12 mouse cellular contexts compared by ENCODE assay signal in genomic region chr3:137954256-137954916, GRCm38 (mm10). TPM values are rescaled to one million over a fixed set of nuclear protein-coding genes. Genes with fewer than 3 reads are reported as not detected.
DNase-seq lines count a peak whose midpoint lies in the region; ATAC-seq lines count a peak whose summit lies in the region.
"Had no signal": no experiment of that assay in that cellular context is flagged by ENCODE, and none has a peak within 500 bp of the region (broad histone marks: within the 10 kb centered on the region; RNA-seq: fewer than 3 reads in every experiment).

No protein-coding gene starts in this region.

- H3K27ac ChIP-seq in heart, embryonic 11.5 days (ENCODE audit: low read depth, low read length), result no peak overlapping the region
- peak overlapping the region; percentile 89 for H3K27ac ChIP-seq in liver, embryonic 13.5 days
- H3K27ac ChIP-seq in neural tube, embryonic 15.5 days (replicated peaks), result no peak overlapping the region

- H3K9me3 ChIP-seq in heart, embryonic 11.5 days (replicated peaks; ENCODE audit: control insufficient read depth, low read length), result no peaks in the 10 kb centered on the region
- no peaks in the 10 kb centered on the region for H3K9me3 ChIP-seq in liver, embryonic 13.5 days (replicated peaks)
- H3K9me3 ChIP-seq in neural tube, embryonic 15.5 days (replicated peaks), result no peaks in the 10 kb centered on the region

- H3K36me3 ChIP-seq in heart, embryonic 11.5 days (ENCODE audit: control insufficient read depth, insufficient read depth, low read length), result no peaks in the 10 kb centered on the region
- H3K36me3 ChIP-seq in liver, embryonic 13.5 days, result peaks cover 3% of the 10 kb centered on the region
- no peaks in the 10 kb centered on the region for H3K36me3 ChIP-seq in neural tube, embryonic 15.5 days

- 61% methylated on average over 23 of the region's 23 CpGs for WGBS in heart, embryonic 11.5 days (ENCODE audit: insufficient replicate concordance)
- 56% methylated on average over 23 of the region's 23 CpGs for WGBS in liver, embryonic 13.5 days (ENCODE audit: insufficient replicate concordance)
- WGBS in neural tube, embryonic 15.5 days, result 64% methylated on average over 23 of the region's 23 CpGs

- no peak for ATAC-seq in heart, embryonic 11.5 days (replicated peaks; ENCODE audit: insufficient number of reproducible peaks, low FRiP score, low TSS enrichment)
- ATAC-seq in liver, embryonic 13.5 days (ENCODE audit: low read depth), result no peak
- ATAC-seq in neural tube, embryonic 15.5 days (ENCODE audit: low FRiP score), result no peak
- ATAC-seq: intestine, embryonic 16.5 days had no signal

- H3K9ac ChIP-seq in heart, embryonic 11.5 days (ENCODE audit: low read depth, low read length), result no peak overlapping the region
- peak overlapping the region; percentile 44; the same call in 1 of the 2 replicates for H3K9ac ChIP-seq in liver, embryonic 13.5 days
- H3K9ac ChIP-seq in neural tube, embryonic 15.5 days (replicated peaks), result no peak overlapping the region

- H3K4me2 ChIP-seq in heart, embryonic 11.5 days, result 0 out of 2 replicates have a peak overlapping the region, but pooled peaks have one; percentile 56
- peak overlapping the region; percentile 1; the same call in 1 of the 2 replicates for H3K4me2 ChIP-seq in liver, embryonic 13.5 days
- H3K4me2 ChIP-seq in neural tube, embryonic 15.5 days, result no peak overlapping the region

- no peaks in the 10 kb centered on the region for H3K27me3 ChIP-seq in heart, embryonic 11.5 days (ENCODE audit: control insufficient read depth, insufficient read depth, low read length)
- no peaks in the 10 kb centered on the region for H3K27me3 ChIP-seq in liver, embryonic 13.5 days
- no peaks in the 10 kb centered on the region for H3K27me3 ChIP-seq in neural tube, embryonic 15.5 days (replicated peaks)

- H3K4me3 ChIP-seq in heart, embryonic 11.5 days (ENCODE audit: low read depth, low read length), result no peak overlapping the region
- H3K4me3 ChIP-seq in liver, embryonic 13.5 days (replicated peaks), result no peak overlapping the region
- no peak overlapping the region for H3K4me3 ChIP-seq in neural tube, embryonic 15.5 days (replicated peaks)
- H3K4me3 ChIP-seq: gastrocnemius, adult 2 months; myocyte had no signal

- H3K4me1 ChIP-seq in heart, embryonic 11.5 days (ENCODE audit: control insufficient read depth, insufficient read depth, low read length), result peaks cover 29% of the 10 kb centered on the region
- peaks cover 95% of the 10 kb centered on the region for H3K4me1 ChIP-seq in liver, embryonic 13.5 days (replicated peaks)
- H3K4me1 ChIP-seq in neural tube, embryonic 15.5 days, result peaks cover 16% of the 10 kb centered on the region

- no peak for DNase-seq in heart, adult 18-20 months
- peak; percentile 93 for DNase-seq in A20 (ENCODE audit: low read depth, low spot score)
- peak; percentile 23 for DNase-seq in T-cell, adult 2 months (ENCODE audit: low spot score)
- no peak for DNase-seq in liver, embryonic 13.5 days
- no peak for DNase-seq in urinary bladder, postnatal 4 days (ENCODE audit: low spot score in 2 of 2)
- DNase-seq in frontal cortex, postnatal 14 days (ENCODE audit: low spot score in 2 of 2), result no peak
- DNase-seq: gastrocnemius, adult 2 months; kidney, postnatal 25 days had no signal

RNA-seq across cellular contexts. Expression of gene Dapp1, which starts 27.0 kb away (rescaled TPM):
- 14.0 and 15.4 TPM in 2 replicates for polyA plus RNA-seq in heart, embryonic 11.5 days (2014; fragmentation: Nextera tagmentation; extraction: Ambion mirVana)
- 1 to 10 TPM; 5.4 to 9.7 TPM for total RNA-seq in heart, adult 18-20 months (2021)
- polyA plus RNA-seq in liver, embryonic 13.5 days (2015; fragmentation: Nextera tagmentation; extraction: Ambion mirVana), result 14.0 and 20.3 TPM in 2 replicates
- 1.5 and 7.7 TPM in 2 replicates for polyA plus RNA-seq in neural tube, embryonic 15.5 days (2015; fragmentation: Nextera tagmentation; extraction: Ambion mirVana)

RNA-seq across cellular contexts. Expression of gene Lamtor3, which starts 36.1 kb away (rescaled TPM):
- polyA plus RNA-seq in heart, embryonic 11.5 days (2014; fragmentation: Nextera tagmentation; extraction: Ambion mirVana), result 97.0 and 97.2 TPM in 2 replicates
- 10 to 100 TPM; 93.5 to 93.8 TPM for total RNA-seq in heart, adult 18-20 months (2021)
- polyA plus RNA-seq in liver, embryonic 13.5 days (2015; fragmentation: Nextera tagmentation; extraction: Ambion mirVana), result 65.6 and 78.3 TPM in 2 replicates
- 128 and 132 TPM in 2 replicates for polyA plus RNA-seq in neural tube, embryonic 15.5 days (2015; fragmentation: Nextera tagmentation; extraction: Ambion mirVana)

Comparison
In these comparisons a context has a peak if more than half of its experiments do, and no peak if none do; other contexts are left out.
1. DNase-seq: peak in A20 (single experiment) and T-cell, adult 2 months (single experiment); none in heart, adult 18-20 months (0 of 2), liver, embryonic 13.5 days (single experiment), urinary bladder, postnatal 4 days (0 of 2) and frontal cortex, postnatal 14 days (0 of 2).